Mouse (Mus musculus) NIH3T3 (cell line): ENCODE results near the gene A830018L16Rik.
"Not testable (repeated sequence)": the region's sequence is repeated elsewhere in the genome, so short reads cannot be mapped to it uniquely, and the experiment has no call there.

Experiments used
- DNase-seq: peaks from one replicate; pipeline ENCODE4 v3.0.0-alpha.2; 2012; ENCODE audit warnings: low read depth

The A830018L16Rik gene

DNA sequence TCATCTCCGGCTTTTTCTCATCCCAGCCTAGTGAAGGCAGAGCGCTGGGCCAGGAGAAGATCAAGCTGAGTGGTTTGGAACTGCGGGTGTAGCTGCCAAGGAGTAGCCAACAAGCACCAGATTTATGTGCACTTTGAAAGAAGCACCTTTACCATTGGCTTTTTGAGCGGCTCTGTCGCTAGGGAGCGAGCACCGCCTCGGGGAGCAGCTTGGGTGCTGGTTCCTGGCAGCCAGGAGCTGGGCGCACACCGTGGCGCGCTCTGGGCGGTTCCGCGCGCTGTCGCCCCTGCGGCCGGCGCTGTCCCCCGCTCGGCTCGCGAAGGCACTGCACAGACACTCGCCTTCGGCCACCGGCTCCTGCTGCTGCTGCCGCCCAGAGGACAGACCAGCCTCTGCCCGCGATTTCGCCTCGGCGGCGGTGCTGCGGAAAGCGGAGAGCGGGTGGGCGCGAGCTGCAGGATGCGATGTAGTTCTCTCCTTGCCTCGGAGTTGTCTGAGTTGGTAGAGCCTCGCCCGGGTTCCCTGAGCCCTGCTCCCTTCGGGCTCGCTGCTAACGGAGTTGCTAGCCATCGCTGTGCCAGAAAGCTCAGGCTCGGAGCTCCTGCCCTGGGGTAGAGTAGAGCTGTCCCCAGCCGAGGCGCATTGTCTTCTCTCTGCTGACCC is at the start of gene A830018L16Rik:
Gene A830018L16Rik, plus strand, starts transcription at position 212 of the 663 bp plus-strand sequence.
- no peak for DNase-seq

DNA sequence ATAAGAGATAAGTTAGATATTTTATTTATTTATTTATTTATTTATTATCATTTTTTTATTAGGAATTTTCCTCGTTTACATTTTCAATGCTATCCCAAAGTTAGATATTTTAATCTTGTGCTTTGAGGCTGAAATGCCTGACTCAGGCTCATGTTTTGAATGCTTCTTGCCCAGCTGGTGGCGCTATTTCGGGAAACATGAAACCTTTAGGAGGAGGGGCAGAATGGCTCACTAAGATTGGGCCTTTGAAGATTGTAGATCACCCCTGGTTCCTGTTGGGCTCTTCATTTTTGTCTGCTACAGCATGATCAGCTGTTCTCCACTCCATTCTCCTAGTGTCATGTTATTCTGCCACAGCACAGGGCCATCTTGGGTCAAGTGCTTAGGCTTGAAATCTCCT is 28.1 kb upstream of the A830018L16Rik start:
- peak; percentile 9 for DNase-seq

DNA sequence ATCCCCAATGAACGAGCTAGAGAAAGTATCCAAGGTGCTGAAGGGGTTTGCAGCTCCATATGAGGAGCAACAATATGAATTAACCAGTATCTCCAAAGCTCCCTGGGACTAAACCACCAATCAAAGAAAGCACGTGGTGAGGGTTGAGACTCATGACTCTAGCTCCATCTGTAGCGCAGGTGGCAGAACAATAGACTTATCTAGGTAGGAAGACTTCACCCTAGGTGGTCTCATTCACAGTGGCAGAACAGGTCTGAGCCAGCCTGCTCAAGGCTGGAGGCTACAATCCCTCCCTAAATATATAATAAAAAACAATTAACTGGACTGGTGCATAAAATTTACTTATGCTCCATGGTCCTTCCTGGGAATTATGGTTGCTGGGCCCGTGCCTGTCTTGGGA is 18.5 kb upstream of the A830018L16Rik start:
- DNase-seq = no peak

DNA sequence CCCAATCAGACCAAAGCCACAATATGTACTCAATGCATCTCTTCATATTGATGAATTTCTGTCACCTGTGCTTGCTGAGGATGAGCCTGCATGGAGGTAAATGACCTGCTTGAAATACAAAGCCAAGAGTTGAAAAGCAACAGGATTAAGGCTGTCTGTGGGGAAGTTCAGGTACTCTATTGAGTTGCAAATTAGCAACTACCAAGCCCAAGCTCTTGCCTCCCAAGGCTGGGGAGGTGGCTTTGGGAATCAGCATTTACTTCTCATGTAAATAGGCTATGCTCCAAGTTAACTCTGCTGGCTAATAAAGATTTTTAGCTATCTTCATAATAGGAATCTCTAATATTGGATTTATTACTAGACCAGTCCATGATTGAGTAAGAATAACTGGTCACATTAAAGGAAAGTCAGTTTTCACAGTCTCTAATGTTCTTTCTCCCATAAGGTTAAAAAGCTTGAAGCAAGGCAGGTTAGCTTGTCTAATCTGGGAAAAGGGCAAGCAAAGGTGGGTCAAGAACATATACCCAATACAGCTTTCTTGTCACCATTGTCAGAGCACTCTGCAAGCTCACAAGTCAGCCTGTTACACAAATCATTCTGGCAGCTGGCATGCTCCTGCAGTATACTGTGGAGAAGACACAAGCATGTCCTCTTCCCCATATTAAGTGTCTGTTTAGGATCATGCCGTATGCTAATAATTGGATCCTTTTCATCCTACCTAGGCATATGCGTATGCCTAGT is 17.7 kb upstream of the A830018L16Rik start:
- no peak for DNase-seq

DNA sequence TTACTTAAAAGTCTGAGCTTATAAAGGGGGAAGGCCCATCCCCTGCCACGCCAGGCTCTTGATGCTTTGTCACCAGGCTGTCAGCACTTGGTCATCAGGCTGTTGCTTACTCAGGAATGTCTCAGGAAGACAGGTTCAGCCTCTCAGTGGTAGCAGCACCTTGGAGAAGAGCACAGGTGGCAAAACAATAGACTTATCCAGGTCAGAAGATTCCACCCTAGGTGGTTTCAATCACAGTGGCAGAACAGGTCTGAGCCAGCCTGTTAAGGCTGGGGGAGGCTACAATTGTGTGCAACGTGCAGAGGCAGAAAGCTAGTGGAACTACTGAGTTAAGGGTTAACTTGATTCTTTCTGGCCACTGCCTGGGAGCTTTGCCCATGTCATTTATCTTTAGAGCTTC is 12.7 kb upstream of the A830018L16Rik start:
- no peak for DNase-seq

DNA sequence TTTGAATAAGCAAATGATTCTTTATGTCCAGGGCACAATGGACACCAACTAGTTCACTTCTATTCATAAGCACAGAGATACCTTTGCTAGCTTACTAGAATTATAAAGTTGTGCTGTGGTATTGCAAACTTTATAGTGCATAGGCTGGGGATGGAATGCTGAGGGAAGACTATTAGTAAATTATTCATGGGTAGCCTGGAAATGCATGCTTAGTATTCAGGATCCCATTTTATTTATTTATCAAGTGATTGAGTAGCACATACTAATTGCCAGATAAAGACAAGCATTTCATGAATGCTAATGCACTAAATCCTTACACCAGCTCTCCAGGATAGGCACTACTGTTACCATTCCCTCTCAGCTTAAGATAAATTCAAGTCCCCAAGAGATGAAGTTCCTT is 8.4 kb upstream of the A830018L16Rik start:
- no peak for DNase-seq

DNA sequence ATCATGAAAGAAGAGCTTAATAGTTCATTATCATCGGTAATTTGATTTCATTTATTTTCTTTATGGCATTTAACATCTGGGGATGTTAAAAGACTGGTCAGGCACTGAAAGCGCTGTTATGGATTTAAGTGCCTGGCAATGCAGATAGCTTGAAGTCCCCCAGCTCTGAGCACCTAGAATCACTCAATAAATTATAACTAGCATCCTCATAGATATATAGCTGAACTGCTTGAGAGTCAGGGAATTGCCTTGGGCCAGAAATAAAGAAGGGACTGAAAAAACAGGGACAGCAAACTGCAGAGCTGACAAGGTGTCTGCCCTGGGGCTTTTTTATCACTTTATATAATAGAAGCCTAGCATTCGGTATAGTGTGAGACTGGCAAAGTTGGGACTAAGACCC is 7.9 kb upstream of the A830018L16Rik start:
- no peak for DNase-seq

DNA sequence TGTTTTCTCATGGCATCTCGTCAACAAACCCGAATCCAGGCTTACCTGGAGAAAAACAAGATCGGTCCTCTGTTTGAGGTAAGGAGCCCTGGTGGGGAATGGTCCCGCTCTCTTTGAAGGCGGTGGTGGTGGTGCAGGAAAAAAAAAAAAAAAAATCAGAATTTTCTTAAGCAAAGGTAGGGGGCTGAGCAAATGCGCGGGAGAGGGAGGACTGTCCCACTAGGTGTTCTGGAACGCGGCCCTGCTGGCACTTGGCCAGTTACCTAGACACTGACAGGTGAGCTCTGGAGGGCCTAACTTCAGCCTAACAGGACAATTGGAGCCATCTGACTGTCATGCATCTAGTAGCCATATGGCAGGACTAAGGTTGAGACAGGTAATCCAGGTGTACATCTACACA is 655 bp downstream of the A830018L16Rik start:
- no peak for DNase-seq

DNA sequence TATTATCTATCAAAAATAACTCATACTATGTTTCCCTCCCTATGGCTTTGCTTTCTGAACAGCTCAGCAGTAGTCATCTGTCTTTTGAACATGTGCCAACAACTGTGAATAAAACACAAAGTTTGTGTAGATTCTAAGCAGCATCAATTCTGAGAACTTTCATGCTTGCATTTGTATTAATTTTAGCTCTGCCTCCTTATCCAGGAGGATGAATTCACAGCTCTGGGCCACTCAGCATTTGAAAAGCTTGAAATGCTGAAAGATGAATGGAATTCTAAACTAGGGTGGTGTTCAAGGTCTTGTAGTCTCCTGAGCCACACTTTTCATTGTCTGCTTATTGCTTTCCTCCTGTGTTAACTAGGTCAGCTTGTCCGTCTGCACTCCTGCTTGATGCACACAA is 13.4 kb downstream of the A830018L16Rik start:
- no peak for DNase-seq

DNA sequence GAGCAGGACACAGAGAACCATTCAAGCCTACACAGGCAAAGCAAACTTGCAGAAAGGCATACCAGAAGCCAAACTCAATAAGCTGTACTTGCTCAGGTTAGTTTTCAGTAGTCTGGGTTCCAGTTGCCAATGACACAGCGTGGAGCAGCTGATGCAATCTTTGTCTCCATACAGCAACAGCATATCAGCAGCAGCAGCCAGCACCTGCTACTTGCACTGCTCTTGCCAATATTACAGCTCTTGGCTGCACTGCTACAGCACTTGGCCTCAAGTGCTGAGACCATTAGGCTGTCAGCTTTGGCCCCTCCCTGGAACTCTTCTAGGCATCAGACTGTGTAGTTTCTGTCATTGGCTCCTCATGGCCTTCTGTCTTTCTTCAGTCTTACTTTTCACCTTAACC is 44.4 kb downstream of the A830018L16Rik start:
- DNase-seq = peak; percentile 18

DNA sequence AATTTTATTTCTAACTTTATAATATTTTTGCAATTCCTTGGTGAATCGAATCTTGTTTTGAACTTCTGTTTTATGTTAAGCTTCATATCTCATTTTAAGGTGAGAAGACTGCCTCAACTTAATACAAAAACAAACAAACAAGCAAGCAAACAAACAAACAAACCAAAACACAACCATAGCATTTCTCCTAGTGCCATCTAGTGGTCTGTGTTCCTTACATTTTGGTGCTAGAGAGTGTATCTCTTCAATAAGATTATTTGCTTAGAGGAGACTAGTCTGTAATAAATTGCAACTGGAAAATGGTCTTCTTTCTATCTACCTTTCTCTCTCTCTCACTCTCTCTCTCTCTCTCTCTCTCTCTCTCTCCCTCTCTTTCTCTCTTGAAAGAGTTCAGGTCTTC is 52.4 kb downstream of the A830018L16Rik start:
- DNase-seq = peak; percentile 11

DNA sequence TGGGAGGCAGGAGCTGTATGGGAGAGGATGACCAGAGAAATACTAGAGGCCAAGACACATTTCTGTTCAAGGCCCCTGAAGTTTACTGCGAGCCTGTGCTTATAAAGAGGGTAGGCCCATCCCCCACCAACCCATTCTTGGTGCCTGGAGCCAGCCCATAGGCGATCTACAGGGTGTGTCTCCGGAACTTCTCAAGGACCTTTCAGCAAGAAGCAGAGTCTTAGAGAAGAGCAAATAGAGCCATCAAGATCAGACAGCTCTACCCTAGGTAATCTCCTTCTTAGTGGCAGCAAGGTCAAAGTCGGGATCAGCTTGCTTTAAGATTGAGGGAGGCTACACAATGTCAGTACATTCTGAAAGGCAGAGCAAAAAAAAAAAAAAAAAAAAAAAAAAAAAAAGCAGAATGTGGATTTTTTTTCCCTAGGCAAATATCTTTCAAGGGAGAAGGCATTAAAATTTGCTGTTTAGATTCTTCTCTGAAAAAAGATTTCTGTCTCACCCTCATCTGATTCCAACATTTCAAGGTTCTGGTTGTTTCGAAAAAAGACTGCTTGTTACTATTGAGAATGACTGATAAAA is 53.2 kb downstream of the A830018L16Rik start:
- no peak for DNase-seq

DNA sequence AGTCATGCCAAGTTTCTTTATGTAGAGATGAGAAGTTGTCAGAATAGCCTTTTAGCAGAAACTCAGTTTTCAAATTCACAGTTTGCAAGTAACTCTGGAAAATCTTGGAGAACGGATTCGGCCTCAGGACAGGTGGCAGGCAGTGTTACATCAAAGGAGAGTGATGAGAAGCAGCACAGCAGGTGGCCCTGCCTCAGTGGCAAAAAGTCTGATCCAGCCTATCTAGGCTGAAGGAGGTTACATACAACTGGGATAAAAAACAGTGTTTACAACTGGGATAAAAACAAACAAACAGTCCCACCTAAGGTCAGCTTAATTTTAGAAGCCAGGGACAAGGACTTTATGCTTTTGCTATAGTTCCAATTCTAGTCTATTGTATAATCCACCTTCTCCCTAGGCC is 79.0 kb downstream of the A830018L16Rik start:
- DNase-seq = no peak

DNA sequence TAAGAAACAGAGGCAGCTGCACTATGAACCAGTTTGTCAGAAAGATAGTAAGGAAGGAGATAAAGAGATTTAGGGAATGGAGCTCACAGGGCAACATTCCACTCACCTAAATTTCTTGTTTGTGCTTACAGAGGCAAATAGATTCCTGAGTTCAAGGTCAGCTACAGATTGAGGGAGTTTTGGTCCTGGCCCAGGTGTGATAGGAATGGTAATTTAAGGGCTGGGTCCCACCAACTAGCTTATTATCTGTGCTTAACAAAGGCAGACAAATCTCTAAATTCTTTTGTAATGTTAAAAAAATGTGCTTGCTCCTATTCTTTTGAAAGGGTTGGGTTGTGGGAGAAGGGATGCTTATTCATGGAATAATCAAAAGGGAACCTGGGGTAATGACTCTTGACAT is 87.7 kb downstream of the A830018L16Rik start:
- no peak for DNase-seq

DNA sequence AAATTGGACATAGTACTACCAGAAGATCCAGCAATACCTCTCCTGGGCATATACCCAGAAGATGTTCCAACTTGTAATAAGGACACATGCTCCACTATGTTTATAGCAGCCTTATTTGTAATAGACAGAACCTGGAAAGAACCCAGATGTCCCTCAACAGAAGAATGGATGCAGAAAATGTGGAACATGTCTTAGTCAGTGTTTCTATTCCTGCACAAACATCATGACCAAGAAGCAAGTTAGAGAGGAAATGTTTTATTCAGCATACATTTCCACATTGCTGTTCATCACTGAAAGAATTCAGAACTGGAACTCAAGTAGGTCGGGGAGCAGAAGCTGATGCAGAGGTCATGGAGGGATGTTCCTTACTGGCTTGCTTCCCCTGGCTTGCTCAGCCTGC is 135.9 kb downstream of the A830018L16Rik start:
- DNase-seq = not testable (repeated sequence)

DNA sequence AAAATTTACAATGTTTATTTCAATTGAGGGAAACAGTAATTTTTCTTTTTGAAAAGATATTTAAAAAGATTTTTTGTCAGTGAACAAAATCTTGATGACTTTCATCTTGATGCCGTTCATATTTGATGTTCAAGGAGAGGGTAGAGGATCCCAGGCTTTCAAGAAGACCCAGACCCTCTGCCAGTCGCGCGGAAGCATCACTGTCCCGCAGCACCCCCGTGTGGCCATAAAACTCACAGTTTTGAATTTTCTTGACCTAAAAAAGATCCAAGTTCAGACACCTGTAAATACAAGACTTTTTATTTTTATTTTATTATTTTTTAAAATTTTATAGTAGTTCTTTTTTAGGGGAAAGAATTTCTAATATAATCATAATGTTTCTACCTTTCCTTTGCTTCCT is 151.4 kb downstream of the A830018L16Rik start:
- DNase-seq = peak; percentile 44

DNA sequence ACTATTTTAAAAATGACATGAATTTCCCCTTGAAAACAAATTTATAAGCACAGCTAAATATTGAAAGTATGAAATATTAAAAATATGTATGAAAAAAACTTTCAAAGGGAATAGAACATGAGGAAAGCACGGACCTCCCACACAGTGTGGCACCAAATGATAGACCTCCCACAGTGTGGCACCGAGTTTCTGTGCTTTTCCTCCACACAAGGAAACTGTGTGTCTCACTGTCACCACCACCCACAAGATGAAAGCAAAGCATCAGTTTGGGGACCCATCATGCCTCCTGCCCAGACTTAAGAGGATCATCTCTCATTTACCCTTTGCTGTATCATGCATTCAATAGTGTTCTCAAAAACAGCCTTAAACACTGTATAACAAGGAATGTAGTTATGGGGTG is 152.8 kb downstream of the A830018L16Rik start:
- no peak for DNase-seq

DNA sequence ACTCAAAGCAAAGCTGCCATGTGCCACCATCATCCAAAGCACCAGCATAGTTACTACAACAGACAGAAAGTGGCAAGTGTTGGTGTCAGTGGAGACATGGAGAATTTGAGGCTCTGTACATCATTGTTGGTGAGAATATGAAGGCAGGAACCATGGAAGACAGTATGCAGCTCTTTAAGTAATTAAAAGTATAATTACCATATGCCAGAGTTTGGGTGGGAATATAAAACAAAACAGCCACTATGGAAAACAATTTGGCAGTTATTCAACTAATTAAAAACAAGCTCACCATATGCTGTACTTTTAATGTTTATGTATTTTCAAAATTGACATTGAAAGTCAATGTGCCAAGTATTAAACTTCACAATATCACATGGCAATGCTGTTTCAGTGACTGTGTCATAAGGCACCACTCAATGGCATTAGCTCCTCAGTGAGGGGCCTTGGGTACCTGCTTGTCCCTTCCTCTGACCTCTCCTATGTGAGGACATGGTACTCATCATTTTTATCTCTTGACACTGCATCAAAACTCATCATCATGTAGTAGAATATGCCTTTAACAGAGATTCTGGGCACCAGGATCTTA is 153.5 kb downstream of the A830018L16Rik start:
- no peak for DNase-seq

DNA sequence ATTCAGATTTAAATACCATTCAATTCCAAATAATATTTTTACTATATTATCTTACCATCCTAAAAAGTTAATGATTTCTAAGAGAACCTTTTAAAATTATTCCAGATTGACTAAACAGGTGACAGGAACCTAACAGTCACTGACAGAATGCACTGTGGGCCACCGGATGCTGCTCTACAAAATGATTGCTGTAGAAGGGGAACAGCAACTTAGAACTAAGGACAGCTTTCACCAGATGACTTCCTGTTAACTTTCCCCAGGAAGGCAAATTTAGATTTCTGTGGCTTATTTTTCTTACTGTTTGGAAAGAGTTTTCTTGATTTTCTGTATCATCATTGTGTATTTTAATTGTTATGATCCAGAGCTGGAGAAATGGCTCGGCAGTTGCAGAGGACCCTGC is 156.4 kb downstream of the A830018L16Rik start:
- DNase-seq = no peak

DNA sequence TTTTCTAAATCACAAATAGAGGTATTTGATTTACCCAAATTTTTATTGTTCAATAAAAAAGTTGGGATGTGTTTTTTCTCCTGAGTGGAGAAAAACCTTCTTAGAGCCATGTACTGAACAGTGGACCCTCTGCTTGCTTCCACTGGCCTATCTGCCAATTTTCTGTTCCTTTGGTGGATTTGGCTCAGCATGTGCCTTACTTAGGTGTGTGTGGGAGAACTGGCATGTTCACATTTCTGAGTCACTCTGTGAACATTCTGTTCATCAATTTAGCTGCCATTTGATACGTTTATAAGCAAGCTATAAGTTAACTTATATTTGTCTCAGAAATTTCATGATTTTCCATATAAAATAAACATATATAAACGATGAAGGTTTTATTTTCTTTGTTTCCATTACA is 159.6 kb downstream of the A830018L16Rik start:
- no peak for DNase-seq

DNA sequence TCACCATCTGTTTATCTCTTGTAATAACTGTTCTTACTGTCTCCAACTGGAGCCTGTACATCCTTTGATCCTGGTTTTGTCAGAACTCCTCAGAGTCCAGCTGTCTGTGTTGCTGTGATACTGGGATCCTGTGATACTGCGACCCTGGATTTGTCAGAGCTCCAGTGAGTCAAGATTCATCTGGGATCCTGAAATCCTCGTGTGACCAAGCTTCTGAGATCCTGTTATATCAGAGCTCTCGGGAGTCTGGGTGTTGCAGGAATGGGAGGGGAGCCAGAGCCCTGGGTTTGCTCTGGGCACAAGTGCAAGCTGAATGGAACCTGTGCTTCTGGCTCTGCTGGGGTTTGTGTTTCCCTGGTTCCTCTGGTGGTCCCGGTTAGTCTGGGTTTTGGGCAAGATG is 166.1 kb downstream of the A830018L16Rik start:
- no peak for DNase-seq

DNA sequence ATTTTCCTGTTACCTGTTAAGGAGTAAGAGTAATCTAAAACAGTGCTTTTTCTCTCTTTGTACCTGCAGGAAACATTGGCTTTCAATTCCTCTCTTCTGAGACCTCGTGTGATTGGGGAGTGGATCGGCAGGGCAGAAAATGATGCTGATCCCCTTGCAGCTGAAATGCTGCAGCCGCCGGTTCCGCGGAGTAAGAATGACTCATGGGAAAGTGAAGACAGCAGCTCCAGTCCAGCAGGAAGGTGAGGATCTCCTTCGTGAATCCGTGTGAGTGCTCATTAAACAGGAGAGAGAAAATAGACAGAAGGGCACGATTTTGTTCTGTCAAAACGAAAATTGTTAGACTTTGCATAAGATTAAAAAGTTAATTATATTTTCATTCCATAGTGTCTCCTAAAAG is 174.4 kb downstream of the A830018L16Rik start:
- no peak for DNase-seq

DNA sequence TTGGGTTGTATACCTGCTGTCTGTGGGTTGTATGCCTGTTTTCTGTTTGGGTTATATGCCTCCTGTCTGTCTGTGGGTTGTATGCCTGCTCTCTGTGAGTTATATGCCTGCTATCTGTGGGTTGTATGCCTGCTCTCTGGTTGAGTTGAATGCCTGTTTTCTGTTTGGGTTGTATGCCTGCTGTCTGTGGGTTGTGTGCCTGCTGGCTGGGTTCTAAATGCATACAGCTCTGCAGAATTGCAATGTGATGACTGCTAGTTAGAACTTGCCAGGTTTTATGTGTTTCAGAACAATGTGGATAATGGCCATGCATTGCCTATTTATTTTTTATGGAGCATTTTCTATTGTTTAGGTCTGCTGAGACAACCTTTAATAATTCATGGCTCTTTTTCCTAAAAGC is 236.2 kb downstream of the A830018L16Rik start:
- no peak for DNase-seq
